Mouse (Mus musculus) c-Kit-positive CD71-positive TER-119-negative erythroid progenitor cells, embryonic 14.5 days (primary cell): ENCODE results near the gene Mpl.

ENCODE experiments used
- DNase-seq: peaks from one replicate; pipeline ENCODE4 v3.0.0-alpha.2; 2013; ENCODE audit warnings: low read depth

Mpl gene

GRCm38 (mm10) chr4:118427768-118428451, 29.4 kb downstream of the Mpl start, which contains the start of gene Elovl1:
TSS of gene Elovl1 (plus strand) at chr4:118428093.
- DNase-seq, result peak; percentile 76

GRCm38 (mm10) chr4:118427415-118427767, 29.9 kb downstream of the Mpl start:
- DNase-seq, result no peak

DNA sequence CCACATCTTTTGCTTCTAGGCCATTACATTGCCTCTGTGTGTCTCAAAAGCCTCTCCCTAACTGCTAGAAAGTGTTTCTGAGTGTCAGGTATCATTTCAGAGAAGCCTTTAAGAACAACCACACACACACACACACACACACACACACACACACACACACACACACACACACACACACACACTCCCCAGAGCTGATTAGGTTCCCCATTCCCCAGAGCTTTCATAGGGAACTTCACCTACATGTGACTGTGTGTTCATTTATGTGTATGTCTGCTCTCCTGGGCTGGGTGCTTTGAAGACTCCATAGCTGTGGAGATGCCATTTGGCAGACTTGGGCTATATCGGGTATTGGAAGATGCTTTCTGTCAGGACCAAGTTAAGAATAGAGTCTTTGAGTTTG, 31.9 kb downstream of the Mpl start:
- DNase-seq, result no peak

- no peak for DNase-seq
Measured at GRCm38 (mm10) chr4:118424541-118425160, 32.7 kb downstream of the Mpl start.

GRCm38 (mm10) chr4:118421384-118421783, 35.9 kb downstream of the Mpl start:
- no peak for DNase-seq

- DNase-seq, result no peak
Measured at GRCm38 (mm10) chr4:118417112-118417797, 40.1 kb downstream of the Mpl start.

GRCm38 (mm10) chr4:118416329-118416728, 41.0 kb downstream of the Mpl start:
- no peak for DNase-seq

DNA sequence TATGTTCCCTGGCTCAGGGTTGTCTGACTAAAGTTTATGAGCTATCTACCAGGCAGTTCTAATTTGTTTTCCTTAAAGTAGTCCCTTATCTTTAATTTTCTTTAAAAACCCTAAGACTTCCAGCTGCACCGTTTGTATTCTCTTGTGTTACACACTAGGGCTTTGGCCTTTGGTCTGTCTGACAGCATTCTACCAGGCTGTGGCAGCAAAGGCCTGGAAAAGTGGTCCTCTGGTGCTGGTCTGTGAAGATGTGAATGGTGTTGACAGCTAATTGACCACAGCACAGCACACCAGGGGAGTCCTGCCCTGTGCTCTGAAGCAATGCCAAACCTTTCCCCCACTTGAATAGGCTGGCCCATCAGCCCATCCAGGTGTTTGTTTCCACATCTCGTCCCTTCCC, 41.5 kb downstream of the Mpl start:
- DNase-seq, result no peak

DNA sequence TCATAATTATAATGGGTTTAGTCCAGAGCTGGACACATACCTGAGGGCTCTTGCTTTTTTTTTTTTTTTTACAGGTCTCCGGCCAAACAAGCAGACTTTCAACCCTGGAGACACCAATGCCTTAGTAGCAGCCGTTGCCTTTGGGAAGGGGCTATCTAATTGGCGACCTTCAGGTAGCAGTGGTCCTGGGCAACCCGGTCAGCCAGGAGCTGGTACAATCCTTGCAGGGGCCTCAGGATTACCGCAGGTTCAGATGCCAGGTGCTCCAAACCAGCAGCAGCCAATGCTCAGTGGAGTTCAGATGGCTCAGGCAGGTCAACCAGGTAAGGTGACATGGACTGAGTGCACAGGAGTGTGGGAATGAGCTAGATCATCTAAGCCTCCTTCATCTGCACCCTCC, 43.8 kb downstream of the Mpl start:
- DNase-seq, result no peak

DNA sequence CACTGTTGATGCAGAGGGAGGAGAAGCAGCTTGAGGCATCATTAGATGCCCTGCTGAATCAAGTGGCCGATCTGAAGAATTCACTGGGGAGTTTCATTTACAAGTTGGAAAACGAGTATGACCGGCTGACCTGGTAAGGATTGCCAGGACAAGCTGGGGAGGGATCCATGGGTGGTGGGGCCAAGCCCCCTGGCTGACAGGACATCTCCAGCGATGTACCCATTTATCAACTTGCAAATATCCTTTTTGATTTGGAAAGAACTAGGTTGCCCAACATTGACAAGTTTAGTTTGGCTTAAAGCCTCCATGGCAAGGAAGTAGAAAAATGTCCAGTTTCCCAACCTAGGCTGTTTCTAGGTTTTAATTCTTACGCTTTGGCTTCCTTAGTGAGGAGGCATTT, 46.4 kb downstream of the Mpl start:
- DNase-seq, result no peak

- peak; percentile 93 for DNase-seq
Measured at GRCm38 (mm10) chr4:118409142-118409900, 48.0 kb downstream of the Mpl start, which contains the start of the genes Szt2 and Med8. TSS of gene Szt2 (minus strand) at chr4:118409273. TSS of gene Med8 (plus strand) at chr4:118409337.

DNA sequence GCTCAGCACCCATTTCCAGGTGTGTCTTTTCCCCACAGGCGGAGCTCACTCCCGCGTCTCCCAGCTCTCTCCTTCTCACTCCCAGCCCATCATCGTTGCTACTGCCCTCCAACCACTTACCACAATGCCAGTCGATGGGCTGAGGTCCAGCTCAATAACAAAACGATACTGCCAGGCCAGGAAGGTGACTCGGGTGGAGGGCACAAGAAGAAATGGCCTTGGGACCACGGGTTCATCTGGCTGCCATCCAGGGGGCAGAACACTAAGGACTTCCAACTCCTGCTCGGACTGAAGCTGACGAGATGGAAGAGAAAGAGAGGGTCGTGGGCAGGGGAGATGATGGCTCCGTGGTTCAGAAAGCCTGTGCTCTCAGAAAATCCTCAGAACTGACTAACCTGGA, 54.6 kb downstream of the Mpl start:
- DNase-seq, result no peak

DNA sequence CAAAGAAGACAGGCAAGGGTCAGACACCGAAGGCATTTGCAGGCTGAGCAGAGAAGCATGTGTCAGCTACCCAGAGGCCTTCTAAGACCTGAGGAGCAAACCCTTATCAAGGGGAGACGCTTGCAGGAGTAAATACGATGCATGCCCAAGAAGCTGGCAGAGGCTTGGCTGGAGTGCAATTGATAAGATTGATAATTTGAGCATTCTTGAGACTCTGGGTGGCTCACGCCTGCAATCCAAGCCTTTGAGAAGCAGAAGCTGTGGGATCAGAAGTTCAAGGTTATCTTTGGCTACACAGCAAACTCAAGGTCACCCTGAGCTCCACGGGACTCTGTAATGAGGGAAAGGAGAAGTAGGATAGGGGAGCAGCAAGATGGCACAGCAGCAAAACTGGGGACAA, 55.4 kb downstream of the Mpl start:
- DNase-seq, result no peak

GRCm38 (mm10) chr4:118401421-118401820, 55.9 kb downstream of the Mpl start:
- DNase-seq, result no peak

GRCm38 (mm10) chr4:118398400-118398799, 58.9 kb downstream of the Mpl start:
- DNase-seq, result no peak

GRCm38 (mm10) chr4:118396433-118396832, 60.9 kb downstream of the Mpl start:
- DNase-seq, result no peak

- DNase-seq, result no peak
Measured at GRCm38 (mm10) chr4:118395289-118395688, 62.0 kb downstream of the Mpl start.

GRCm38 (mm10) chr4:118394505-118394904, 62.8 kb downstream of the Mpl start:
- no peak for DNase-seq
